Mouse (Mus musculus) C2C12 (cell line): ENCODE measurements at regions not wholly inside any gene's neighbourhood (a gene's known extent, or its start where the extent isn't known, plus 50 kb on each side); places are given as distances from the start of the nearest gene placed in this dataset.

ENCODE experiments used
- CTCF ChIP-seq: IDR thresholded peaks from one replicate; pipeline ENCODE4 v1.5.1; 2011; ENCODE audit not compliant: control insufficient read depth, insufficient read depth, insufficient read length
- USF1 ChIP-seq: IDR thresholded peaks from one replicate; pipeline ENCODE4 v1.6.1; 2011; ENCODE audit warnings: low read depth, mild to moderate bottlenecking, control low read depth, moderate library complexity

GRCm38 (mm10) chr14:78380011-78380410, 72.2 kb upstream of the Tnfsf11 start:
- no peak for TF ChIP-seq CTCF
- TF ChIP-seq USF1 = no peak
